In the genomic region with DNA sequence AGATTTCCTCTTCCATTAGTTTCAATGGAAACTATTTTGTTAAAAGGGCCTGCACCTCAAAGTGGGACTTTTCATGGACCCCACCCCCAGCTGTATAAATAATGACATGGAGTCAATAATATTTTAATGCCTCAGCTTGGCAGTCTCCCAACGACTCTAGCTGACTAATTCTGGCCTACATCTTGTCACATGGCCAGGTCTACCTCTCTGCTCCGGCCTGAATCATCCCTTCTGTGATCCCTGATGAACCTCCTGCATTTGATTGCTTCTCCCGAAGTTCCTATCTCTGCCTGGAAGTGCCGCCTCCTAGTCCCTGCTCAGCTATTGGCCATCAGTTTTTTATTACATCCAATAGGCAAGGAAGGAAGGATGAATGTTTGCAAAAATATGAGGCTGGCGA, we compare ENCODE assay signal across 19 mouse cellular contexts. TPM values are rescaled to one million over a fixed set of nuclear protein-coding genes. Genes with fewer than 3 reads are reported as not detected.
DNase-seq lines count a peak whose midpoint lies in the region; ATAC-seq and TF ChIP-seq lines count a peak whose summit lies in the region.
"Had no signal": no experiment of that assay in that cellular context is flagged by ENCODE, and none has a peak within 500 bp of the region (broad histone marks: within the 10 kb centered on the region; RNA-seq: fewer than 3 reads in every experiment).

No protein-coding gene starts in this region.

- WGBS in kidney, embryonic 16.5 days, result 68% methylated on average over 5 of the region's 5 CpGs

- POLR2A ChIA-PET in Patski (lab: Charles Lee), result no interaction called here

- in situ Hi-C loops in Patski (cut with MboI; ENCODE audit: low pct_unique_long_range_greater_than_20kb), result loop anchor here (10.0 kb wide), 1 partner anchor 59 kb away; no protein-coding TSS in a partner anchor

- no peak overlapping the region for H3K27ac ChIP-seq in kidney, embryonic 16.5 days (ENCODE audit: low read length)
- H3K27ac ChIP-seq: forebrain, embryonic 15.5 days; hindbrain, embryonic 10.5 days; limb, embryonic 15.5 days; midbrain, embryonic 12.5 days; neural tube, embryonic 15.5 days had no signal

- no peak overlapping the region for H3K4me2 ChIP-seq in kidney, embryonic 16.5 days (replicated peaks; ENCODE audit: low read depth, low read length)
- H3K4me2 ChIP-seq: forebrain, embryonic 15.5 days; limb, embryonic 15.5 days; midbrain, embryonic 12.5 days; neural tube, embryonic 15.5 days had no signal

- H3K27me3 ChIP-seq in Patski, result no peaks in the 10 kb centered on the region
- H3K27me3 ChIP-seq in kidney, embryonic 16.5 days (ENCODE audit: insufficient read depth, low read length), result no peaks in the 10 kb centered on the region
- H3K27me3 ChIP-seq: forebrain, embryonic 15.5 days; limb, embryonic 15.5 days; midbrain, embryonic 12.5 days; neural tube, embryonic 15.5 days had no signal

- H3K4me1 ChIP-seq in kidney, embryonic 16.5 days (ENCODE audit: insufficient read depth, low read length), result peaks cover 20% of the 10 kb centered on the region

- peak; percentile 17 to 26 for DNase-seq in cerebellum, postnatal 10 days
- no peak for DNase-seq in cerebellum, adult 11 months
- DNase-seq in heart, postnatal 10 days, result peak; percentile 33 to 44
- DNase-seq in heart, adult 8-10 months (ENCODE audit: low spot score), result no peak
- DNase-seq in 3134 (ENCODE audit: extremely low read depth, insufficient read length, low spot score), result peak; percentile 67
- DNase-seq in Patski (ENCODE audit: low read depth, low spot score), result peak; percentile 64
- DNase-seq in spleen, postnatal 4 days (ENCODE audit: low spot score in 2 of 2), result no peak
- DNase-seq: cerebellum, adult 9-11 months; embryo, embryonic 11 days; kidney, adult 9 months; kidney, postnatal 4 days; lung, postnatal 4 days had no signal

- CTCF ChIA-PET in Patski (lab: Charles Lee), result interaction anchor here (1.4 to 1.8 kb wide), 2 partner anchors 10 to 40 kb away, joined by 3 to 4 read pairs; no protein-coding TSS in a partner anchor

- H3K4me3 ChIP-seq in kidney, embryonic 16.5 days (ENCODE audit: low read length), result no peak overlapping the region
- H3K4me3 ChIP-seq: forebrain, embryonic 15.5 days; hindbrain, embryonic 10.5 days; limb, embryonic 15.5 days; midbrain, embryonic 12.5 days; neural tube, embryonic 15.5 days had no signal

- peak; percentile 35 for ATAC-seq in Patski
- ATAC-seq in kidney, embryonic 16.5 days (ENCODE audit: low FRiP score, low TSS enrichment), result no peak
- ATAC-seq: forebrain, embryonic 15.5 days; inflammation-experienced regulatory T-cells, adult 6 months had no signal

- no peak overlapping the region for H3K9ac ChIP-seq in kidney, embryonic 16.5 days (replicated peaks; ENCODE audit: low read length)
- H3K9ac ChIP-seq: forebrain, embryonic 15.5 days; limb, embryonic 15.5 days; midbrain, embryonic 12.5 days; neural tube, embryonic 15.5 days had no signal

- H3K9me3 ChIP-seq in kidney, embryonic 16.5 days (ENCODE audit: low read length), result no peaks in the 10 kb centered on the region
- H3K9me3 ChIP-seq: forebrain, embryonic 15.5 days; hindbrain, embryonic 10.5 days; limb, embryonic 15.5 days; midbrain, embryonic 12.5 days; neural tube, embryonic 15.5 days had no signal

- no peak for TF ChIP-seq CTCF in Patski (IDR thresholded peaks at IDR 0.05)

- intact Hi-C loops in heart, postnatal 10 days (cut with DNase I), result no loop called here

- no peaks in the 10 kb centered on the region for H3K36me3 ChIP-seq in kidney, embryonic 16.5 days (ENCODE audit: insufficient read depth, low read length)
- H3K36me3 ChIP-seq: forebrain, embryonic 15.5 days; limb, embryonic 15.5 days; midbrain, embryonic 12.5 days; neural tube, embryonic 15.5 days had no signal

RNA-seq across cellular contexts. Expression of a gene that starts 2.1 kb away (rescaled TPM):
- total RNA-seq in heart, postnatal 10 days (2021), result 100 to 1,000 TPM; 136 to 145 TPM
- total RNA-seq in heart, adult 8-10 months (2022), result 100 to 1,000 TPM; 388 to 469 (median 414) TPM
- polyA plus RNA-seq in Patski (2021), result 0.18 TPM
- polyA plus RNA-seq in kidney, embryonic 16.5 days (2015; fragmentation: Nextera tagmentation; extraction: Ambion mirVana), result 0.91 and 1.1 TPM in 2 replicates

Comparison
In these comparisons a context has a peak if more than half of its experiments do, and no peak if none do; other contexts are left out.
1. DNase-seq: peak in cerebellum, postnatal 10 days (2 of 2), heart, postnatal 10 days (2 of 2), 3134 (single experiment) and Patski (single experiment); none in cerebellum, adult 11 months (single experiment), heart, adult 8-10 months (single experiment) and spleen, postnatal 4 days (0 of 2).